Mouse (Mus musculus): ENCODE results near the gene Scfd1. TPM values are rescaled to one million over a fixed set of nuclear protein-coding genes. Genes with fewer than 3 reads are reported as not detected.

Scfd1 gene
- total RNA-seq (2017) = 90.5 and 94.7 TPM in 2 replicates

DNA sequence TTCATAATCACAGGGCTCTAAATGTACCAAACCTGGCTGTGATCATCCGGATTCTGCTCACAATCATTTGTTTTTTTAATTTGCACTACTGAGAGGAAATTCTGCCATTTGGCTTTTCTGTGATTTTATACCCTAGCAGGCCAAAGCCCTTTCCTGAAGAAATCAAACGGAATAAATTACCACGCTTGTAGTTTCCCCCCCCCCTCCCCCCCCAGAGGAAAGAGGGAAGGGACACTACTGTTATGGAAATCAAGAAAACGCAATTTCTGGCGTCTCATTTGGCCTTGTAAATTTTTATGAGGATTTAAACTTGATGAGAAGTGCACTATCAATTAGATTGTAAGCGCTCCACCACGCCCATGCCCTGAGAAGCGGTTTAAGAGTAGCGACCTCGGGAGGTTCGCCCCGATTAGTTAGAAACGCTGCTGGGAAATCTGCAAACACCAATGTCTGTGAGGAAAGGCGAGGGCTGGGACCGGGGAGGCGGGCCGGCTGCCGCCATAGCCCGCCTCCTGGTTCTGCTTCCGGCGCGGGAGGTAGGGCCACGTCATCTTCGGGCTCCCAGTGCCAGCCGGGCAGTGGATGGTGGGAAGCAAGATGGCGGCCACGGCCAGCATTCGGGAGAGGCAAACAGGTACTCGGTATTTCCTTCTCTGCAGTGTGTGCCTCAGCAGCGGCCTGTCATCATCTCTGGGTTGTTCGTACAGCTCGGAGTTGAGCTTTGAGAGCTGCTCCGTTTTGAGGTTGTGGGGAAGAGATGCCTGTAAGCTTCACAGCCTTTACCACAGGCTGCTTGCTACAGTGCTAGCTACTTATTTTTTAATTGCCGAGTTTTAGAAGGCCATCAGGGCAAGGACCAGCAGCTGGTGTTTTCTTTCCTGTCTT is at the start of gene Scfd1:
Gene Scfd1, plus strand, starts transcription at position 508 of the 885 bp plus-strand sequence.
- ATAC-seq (replicated peaks in 1 of 2; ENCODE audit: insufficient read depth in 1 of 2, low FRiP score in 2 of 2, low TSS enrichment in 1 of 2, low read depth in 1 of 2, poor library complexity in 2 of 2, severe bottlenecking in 2 of 2) = peak; percentile 100

DNA sequence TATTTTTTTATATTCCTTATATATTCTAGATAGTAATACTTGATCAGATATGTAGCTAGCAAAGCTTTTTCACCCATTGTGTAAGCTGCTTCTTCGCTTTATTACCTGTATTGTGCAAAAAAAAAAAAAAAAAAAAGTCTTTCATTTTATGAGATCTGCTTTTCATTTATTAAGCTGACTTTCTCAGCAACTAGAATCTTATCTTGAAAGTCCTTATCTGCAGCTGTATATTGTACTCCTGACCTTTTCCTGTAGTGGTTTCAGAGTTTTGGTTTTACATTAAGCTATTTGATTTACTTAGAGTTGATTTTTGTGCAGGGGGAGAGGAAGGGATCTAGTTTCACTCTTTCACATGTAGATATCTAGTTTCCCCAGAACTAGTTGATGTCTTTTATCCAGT is 40.3 kb upstream of the Scfd1 start:
- no peak; a peak in 1 of 4 replicates for ATAC-seq (replicated peaks in 1 of 2; ENCODE audit: insufficient read depth in 1 of 2, low FRiP score in 2 of 2, low TSS enrichment in 1 of 2, low read depth in 1 of 2, poor library complexity in 2 of 2, severe bottlenecking in 2 of 2)

DNA sequence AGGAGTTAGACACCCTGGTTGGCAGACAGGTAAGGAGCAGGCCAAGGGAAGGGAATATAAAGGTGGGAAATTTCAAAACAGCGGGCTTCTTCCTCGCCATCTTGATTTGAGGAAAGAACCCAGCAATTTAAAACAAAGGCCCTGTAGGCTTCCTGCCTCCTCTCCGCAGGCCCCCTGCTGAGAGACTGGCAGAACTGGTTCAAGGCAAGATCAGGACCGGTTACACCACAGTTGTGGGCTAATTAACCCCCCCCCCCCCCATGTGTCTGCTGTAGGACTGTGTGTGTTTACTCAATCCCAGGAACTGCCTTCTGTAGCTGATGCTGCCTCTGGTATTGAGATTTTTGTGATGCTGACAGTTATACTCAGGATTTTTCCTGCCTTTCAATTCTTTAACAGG is 31.2 kb upstream of the Scfd1 start:
- no peak for ATAC-seq (replicated peaks in 1 of 2; ENCODE audit: insufficient read depth in 1 of 2, low FRiP score in 2 of 2, low TSS enrichment in 1 of 2, low read depth in 1 of 2, poor library complexity in 2 of 2, severe bottlenecking in 2 of 2)

DNA sequence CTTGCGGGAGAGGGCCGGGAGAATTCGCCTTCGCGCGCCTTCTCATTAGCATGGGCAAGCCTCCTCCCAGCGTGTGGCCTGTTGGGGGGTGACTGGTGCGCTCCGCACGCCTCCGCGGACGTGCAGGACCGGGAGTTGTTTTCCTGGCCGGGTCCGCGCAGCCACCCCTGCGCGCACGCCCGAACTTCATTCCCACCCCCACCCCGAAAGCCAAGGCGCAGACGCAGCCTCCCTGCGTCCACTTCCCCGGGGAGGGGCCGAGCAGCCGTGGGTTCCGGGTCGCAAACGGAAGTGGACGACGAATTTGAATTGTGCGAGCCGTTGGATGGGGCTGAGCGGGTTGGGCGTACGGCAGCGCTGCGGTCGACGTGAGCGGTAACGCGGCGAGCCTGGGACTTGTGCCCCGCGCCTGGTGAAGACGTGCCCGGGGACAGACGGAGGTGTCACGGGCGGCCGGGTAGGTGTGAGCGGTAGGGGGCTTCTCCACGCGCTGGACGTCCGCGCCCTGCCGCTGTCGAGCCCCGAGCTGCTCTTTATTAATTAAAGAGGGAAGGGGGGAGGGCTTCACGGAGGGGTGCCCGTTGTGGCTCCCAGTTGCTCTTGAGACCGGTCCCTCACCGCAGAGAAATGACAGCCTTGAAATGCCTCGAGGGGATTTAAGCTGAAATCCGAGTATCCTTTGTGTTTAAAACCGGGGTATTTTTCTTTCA is 29.2 kb upstream of the Scfd1 start, which contains the start of gene G2e3:
Gene G2e3, plus strand, starts transcription at position 74 of the 710 bp plus-strand sequence.
- peak; percentile 97 to 98 for ATAC-seq (replicated peaks in 1 of 2; ENCODE audit: insufficient read depth in 1 of 2, low FRiP score in 2 of 2, low TSS enrichment in 1 of 2, low read depth in 1 of 2, poor library complexity in 2 of 2, severe bottlenecking in 2 of 2)

DNA sequence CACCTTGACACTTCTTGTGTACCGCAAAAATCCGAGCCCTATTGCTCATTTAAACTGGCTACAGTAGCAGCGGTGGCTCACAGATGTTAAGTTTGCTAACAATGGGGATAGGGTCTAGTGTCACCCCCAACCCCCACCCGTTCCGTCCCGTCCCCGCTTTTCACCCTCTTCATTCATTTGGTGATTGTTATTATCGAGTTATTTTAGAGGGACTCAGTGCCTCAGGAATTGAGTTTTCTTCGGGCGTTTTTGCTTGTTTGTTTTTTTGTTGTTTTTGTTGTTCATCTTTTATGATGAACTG is 28.7 kb upstream of the Scfd1 start:
- ATAC-seq (replicated peaks in 1 of 2; ENCODE audit: insufficient read depth in 1 of 2, low FRiP score in 2 of 2, low TSS enrichment in 1 of 2, low read depth in 1 of 2, poor library complexity in 2 of 2, severe bottlenecking in 2 of 2) = 0 out of 4 replicates have a peak, but pooled peaks of 1 of the 2 experiments have one; percentile 5

DNA sequence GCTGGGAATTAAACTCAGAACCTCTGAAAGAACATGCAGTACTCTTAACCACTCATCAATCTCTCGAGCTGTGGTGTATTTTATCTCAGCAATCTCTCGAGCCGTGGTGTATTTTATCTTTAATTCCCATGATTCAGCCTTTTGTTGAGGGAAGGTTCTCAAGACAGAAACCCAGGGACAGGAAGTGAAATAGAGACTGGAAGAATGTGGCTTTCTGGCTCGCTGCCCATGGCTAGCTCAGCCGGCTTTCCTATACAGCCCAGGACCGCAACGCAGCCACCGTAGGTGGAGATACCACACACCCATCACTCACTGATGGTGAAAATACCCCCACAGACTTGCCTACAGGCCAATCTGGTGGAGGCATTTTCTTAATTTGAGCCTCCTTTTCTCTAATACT is 22.0 kb upstream of the Scfd1 start:
- peak; percentile 36 to 49; a peak in 1 of 4 replicates for ATAC-seq (replicated peaks in 1 of 2; ENCODE audit: insufficient read depth in 1 of 2, low FRiP score in 2 of 2, low TSS enrichment in 1 of 2, low read depth in 1 of 2, poor library complexity in 2 of 2, severe bottlenecking in 2 of 2)

DNA sequence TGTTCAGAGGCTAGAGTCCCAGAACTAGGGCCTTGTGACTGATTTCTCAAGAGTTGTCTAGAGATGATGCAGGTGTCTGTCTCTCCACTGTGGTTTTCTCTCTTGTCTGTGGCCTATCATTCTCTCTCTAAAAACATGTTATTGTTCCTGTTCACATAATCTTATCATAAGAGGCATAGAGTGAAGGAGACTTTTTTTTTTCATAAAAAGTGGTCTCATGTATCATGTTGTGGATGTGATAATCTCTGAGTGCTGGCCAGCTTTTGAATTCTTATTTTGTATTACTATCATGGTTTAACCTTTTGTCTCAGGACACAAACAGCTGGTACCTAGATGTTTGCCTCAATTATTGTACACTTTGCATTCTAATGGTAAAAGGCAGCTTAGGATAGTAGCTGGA is 16.0 kb upstream of the Scfd1 start:
- no peak for ATAC-seq (replicated peaks in 1 of 2; ENCODE audit: insufficient read depth in 1 of 2, low FRiP score in 2 of 2, low TSS enrichment in 1 of 2, low read depth in 1 of 2, poor library complexity in 2 of 2, severe bottlenecking in 2 of 2)

DNA sequence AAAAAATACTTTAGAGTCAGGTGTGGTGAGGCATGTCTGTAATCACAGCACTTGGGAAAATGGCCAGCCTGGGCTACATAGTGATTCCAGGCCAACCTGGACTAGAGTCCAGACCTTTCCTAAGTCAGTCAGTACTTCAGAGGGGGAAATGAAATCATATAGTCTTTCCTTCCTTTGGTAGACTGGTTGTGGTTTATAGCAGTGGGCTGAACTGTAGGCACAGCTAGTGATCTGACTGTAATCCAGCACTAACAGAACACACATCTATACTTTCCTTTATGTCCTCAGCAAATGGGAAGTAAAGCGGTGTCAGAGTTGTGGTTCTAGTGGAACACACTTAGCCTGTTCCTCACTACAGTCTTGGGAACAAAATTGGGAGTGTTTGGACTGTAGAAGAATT is 14.4 kb upstream of the Scfd1 start:
- no peak for ATAC-seq (replicated peaks in 1 of 2; ENCODE audit: insufficient read depth in 1 of 2, low FRiP score in 2 of 2, low TSS enrichment in 1 of 2, low read depth in 1 of 2, poor library complexity in 2 of 2, severe bottlenecking in 2 of 2)

DNA sequence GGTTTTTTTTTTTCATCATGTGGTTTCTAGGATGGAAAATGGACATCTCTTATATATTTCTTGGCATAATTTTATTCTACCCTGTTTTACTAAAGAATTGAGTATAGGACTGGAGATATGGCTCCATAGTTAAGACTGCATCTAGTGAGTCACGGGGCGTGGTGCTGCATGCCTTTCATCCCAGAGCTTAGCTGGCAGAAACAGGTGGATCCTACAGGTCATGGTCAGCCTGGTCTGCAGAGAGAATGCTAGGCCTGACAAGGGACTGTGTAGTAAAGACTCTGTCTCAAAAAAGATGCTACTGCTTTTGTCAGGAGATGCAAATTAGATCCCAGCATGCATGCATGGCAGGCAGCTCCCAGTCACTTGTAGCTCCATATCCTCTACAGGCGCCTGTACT is 8.8 kb upstream of the Scfd1 start:
- no peak for ATAC-seq (replicated peaks in 1 of 2; ENCODE audit: insufficient read depth in 1 of 2, low FRiP score in 2 of 2, low TSS enrichment in 1 of 2, low read depth in 1 of 2, poor library complexity in 2 of 2, severe bottlenecking in 2 of 2)

DNA sequence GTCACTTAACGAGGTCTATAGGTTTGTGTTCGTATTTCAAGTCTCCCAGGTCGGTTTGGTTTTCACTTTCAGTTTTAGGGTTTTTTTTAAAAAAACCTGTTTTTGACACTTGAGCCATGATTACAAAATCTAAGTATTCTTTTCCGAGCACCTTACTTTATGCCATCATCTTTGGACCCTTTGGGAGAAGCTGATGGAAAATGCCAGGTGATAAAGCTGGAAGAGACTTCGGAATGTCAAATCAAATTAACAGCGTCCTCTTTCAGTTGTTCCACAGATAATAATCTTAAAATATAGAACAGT is 529 bp downstream of the Scfd1 start:
- ATAC-seq (replicated peaks in 1 of 2; ENCODE audit: insufficient read depth in 1 of 2, low FRiP score in 2 of 2, low TSS enrichment in 1 of 2, low read depth in 1 of 2, poor library complexity in 2 of 2, severe bottlenecking in 2 of 2) = no peak

DNA sequence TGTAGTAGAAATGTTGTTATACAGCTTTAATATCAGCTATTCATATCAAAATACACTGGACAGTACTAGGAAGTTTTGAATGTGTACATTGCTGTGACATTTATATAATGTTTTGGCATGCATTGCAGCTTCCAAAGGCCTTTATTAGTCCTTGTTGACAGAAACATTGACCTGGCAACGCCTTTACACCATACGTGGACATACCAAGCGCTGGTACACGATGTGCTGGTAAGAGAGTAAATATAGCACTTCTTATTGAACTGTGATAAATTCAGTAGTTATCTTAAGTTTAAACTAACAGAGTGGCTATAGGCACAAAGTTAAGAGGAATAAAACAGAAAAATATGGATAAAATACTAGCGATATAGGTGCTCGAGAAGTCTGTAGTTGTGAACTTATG is 22.6 kb downstream of the Scfd1 start:
- no peak for ATAC-seq (replicated peaks in 1 of 2; ENCODE audit: insufficient read depth in 1 of 2, low FRiP score in 2 of 2, low TSS enrichment in 1 of 2, low read depth in 1 of 2, poor library complexity in 2 of 2, severe bottlenecking in 2 of 2)

DNA sequence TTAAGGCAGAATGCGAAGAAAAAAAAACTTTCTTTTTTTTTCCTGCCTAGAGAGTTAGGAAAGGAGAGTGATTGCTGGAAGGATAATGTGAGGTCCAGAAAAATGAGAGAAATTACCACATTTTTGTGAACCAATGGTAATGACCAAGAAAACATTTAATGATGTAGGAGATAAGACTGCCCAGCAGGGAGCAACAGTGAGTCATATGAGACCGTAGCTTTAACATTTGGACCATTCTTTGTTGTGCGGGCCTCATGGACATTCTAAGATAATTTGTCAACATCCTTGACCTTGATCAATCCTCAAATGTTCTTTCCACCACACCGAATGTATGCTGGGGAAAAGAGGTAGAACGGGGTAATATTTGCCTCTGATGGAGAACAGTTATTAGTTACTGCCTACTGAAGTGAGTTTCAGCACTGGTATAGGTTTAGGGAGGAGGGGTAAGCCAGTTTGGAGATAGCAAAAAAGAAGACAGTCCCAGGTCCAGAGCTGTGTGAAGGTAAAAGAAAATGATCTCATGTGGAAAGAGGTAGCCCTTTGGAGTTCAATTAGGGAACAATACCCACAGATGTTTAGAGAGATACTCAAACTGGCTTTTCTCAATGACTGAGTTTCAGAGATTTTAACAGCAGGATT is 24.9 kb downstream of the Scfd1 start:
- ATAC-seq (replicated peaks in 1 of 2; ENCODE audit: insufficient read depth in 1 of 2, low FRiP score in 2 of 2, low TSS enrichment in 1 of 2, low read depth in 1 of 2, poor library complexity in 2 of 2, severe bottlenecking in 2 of 2) = peak; percentile 53 to 60; a peak in 2 of 4 replicates

DNA sequence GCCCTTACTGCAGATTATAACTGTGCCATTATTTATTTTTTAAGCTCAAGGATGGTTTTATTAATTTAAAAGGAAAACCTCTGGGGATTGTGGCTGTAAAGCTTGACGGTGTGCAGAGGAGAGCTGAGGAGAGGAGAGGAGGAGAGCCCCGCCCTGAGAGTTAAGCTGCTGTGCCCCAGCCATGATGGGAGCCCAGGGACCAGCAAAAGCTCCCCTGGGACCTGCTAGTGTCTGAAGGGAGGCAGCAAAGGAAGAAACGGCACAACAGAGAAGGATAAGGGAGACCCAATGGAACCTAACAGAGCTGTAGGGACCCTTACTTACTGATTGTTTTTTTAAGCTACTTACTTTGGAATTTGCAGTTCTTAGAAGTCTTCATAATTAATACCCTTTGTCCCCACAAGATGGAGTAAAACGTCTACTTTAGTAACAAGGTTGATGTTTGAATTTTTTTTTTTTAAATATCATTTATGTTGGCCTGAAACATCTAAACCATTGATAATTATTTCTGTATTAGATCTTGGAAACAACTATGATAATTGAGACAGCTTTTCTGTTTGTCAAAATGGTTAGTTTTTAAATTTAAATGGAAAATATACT is 26.8 kb downstream of the Scfd1 start:
- no peak for ATAC-seq (replicated peaks in 1 of 2; ENCODE audit: insufficient read depth in 1 of 2, low FRiP score in 2 of 2, low TSS enrichment in 1 of 2, low read depth in 1 of 2, poor library complexity in 2 of 2, severe bottlenecking in 2 of 2)

DNA sequence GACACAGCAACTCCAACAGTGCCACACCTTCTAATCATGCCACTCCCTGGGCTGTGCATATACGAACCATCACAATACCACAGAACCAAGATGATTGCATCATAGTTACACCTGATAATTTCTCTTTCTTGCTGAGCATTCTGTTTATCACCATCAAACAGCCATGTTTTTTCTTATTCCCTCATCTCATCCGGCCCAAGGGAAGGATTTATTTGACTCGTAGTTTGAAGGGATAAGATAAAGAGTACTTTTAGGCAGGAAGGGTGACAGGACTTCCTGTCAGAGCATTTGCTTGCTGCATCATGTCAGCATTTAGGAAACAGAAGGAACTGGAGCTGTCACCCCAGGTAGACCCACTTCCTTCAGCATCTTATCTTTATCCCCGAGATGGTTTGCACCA is 34.1 kb downstream of the Scfd1 start:
- no peak for ATAC-seq (replicated peaks in 1 of 2; ENCODE audit: insufficient read depth in 1 of 2, low FRiP score in 2 of 2, low TSS enrichment in 1 of 2, low read depth in 1 of 2, poor library complexity in 2 of 2, severe bottlenecking in 2 of 2)

DNA sequence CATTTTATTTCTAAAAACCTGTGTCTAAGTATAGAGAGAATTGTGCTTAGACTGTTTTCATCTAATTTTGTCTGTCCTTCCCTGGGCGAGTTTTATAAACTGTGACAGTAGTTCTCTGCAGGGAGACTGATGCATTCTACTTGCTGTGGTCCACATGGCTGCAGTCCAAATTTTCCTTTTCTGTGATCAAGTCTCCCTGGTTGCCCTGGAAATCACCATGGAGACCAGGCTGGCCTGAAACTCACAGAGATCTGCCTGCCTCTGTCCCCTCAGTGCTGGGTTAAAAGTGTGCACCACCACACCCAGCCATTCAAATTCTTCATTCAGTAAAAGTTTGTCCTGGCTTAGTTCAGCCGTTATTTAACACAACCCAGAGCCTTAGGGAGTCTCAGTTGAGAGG is 60.2 kb downstream of the Scfd1 start:
- no peak for ATAC-seq (replicated peaks in 1 of 2; ENCODE audit: insufficient read depth in 1 of 2, low FRiP score in 2 of 2, low TSS enrichment in 1 of 2, low read depth in 1 of 2, poor library complexity in 2 of 2, severe bottlenecking in 2 of 2)

DNA sequence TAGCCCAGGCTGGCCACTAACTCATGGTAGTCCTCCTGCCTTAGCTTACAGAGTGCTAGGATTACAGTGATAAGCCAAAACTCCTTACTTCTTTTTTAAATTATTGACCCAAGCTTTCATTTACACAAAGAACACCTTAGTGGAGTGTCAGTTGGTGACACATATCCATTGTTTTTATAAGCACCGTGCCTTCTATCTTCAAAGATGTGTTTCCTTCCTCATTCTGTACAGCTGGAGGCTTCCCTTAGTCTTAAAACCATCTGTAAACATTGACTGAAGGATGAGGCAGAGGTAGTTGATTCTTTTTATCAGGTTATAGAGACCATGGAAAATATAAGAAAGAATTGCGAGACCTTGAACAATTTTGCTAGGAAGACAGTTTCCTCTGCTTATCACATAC is 61.0 kb downstream of the Scfd1 start:
- no peak for ATAC-seq (replicated peaks in 1 of 2; ENCODE audit: insufficient read depth in 1 of 2, low FRiP score in 2 of 2, low TSS enrichment in 1 of 2, low read depth in 1 of 2, poor library complexity in 2 of 2, severe bottlenecking in 2 of 2)

DNA sequence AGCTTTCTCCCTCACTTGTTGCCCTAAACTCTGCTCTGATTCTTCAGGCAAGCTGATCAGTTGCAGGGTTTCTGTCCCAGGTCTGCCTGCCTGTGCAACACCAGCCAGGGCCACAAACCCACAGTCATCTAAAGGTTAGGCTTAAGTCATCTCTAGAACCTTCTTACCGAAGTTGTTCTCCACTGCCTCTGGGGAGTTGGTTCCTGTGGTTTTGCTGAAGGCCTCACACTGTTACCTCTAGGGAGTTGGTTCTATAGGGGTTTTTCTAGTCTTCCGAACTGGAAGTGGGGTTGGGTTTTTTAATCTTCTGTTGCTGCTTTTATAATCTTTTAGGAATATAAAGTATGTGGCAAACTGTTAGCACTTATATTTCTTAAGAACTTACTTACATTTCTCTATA is 72.0 kb downstream of the Scfd1 start:
- no peak for ATAC-seq (replicated peaks in 1 of 2; ENCODE audit: insufficient read depth in 1 of 2, low FRiP score in 2 of 2, low TSS enrichment in 1 of 2, low read depth in 1 of 2, poor library complexity in 2 of 2, severe bottlenecking in 2 of 2)

DNA sequence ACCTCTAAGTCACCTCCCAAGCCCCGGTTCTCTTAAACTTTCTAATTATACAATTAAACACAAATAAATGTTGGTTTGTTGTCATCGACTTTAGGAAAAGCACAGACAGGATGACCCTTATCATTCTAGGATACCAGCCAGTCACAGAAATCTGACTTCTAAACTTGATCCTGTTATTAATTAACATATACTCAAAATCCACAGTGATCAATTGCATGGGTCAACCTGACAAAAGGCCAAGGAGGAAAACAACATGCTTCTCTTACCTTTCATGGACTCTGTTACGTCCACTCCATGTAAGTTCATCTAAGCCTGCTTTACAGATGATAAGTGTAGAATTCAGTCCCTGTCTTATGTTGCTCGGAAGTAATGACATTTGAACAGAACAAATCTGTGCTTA is 93.6 kb downstream of the Scfd1 start:
- no peak for ATAC-seq (replicated peaks in 1 of 2; ENCODE audit: insufficient read depth in 1 of 2, low FRiP score in 2 of 2, low TSS enrichment in 1 of 2, low read depth in 1 of 2, poor library complexity in 2 of 2, severe bottlenecking in 2 of 2)

Data from hematopoietic stem cell, adult 5-6 weeks (primary cell).